Mouse (Mus musculus): Measurements from ENCODE around the gene Ptprq. TPM values are rescaled to one million over a fixed set of nuclear protein-coding genes. Genes with fewer than 3 reads are reported as not detected.

Ptprq gene
- polyA plus RNA-seq (2015; fragmentation: Nextera tagmentation; extraction: Ambion mirVana): 0.28 and 0.34 TPM in 2 replicates

DNA sequence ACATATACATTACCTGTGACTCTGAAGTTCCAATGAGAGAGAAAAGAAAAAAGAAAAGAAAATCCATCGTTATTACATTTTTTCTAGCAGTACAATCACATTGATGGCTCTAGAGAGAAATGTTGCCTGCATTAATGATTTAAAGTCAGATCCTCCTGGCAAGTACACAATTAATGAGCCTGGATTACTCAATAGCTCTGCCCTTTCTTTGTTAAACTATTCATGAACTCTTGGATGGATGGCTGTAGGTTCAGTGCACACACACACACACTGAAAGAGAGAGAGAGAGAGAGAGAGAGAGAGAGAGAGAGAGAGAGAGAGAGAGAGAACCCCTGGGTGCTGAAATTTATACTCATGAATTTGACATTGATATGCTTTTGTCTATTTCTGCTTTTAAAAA is at the start of gene Ptprq:
TSS of gene Ptprq (minus strand) at position 246 of the 400 bp plus-strand sequence.
- Histone ChIP-seq H3K4me1 (peaks cover 3% of the 10 kb centered on the region; the same call in 1 of the 2 replicates), H3K9ac (no peak within 1 kb of the TSS), H3K27ac (no peak within 1 kb of the TSS), H3K27me3 (no peaks in the 10 kb centered on the region), H3K4me2 (replicated peaks) (no peak within 1 kb of the TSS), H3K4me3 (no peak within 1 kb of the TSS), H3K9me3 (no peaks in the 10 kb centered on the region), H3K36me3 (no peaks in the 10 kb centered on the region)
- 64% methylated on average over 1 of the region's 1 CpGs for WGBS
- no peak for ATAC-seq (ENCODE audit: low FRiP score, low read depth)

DNA sequence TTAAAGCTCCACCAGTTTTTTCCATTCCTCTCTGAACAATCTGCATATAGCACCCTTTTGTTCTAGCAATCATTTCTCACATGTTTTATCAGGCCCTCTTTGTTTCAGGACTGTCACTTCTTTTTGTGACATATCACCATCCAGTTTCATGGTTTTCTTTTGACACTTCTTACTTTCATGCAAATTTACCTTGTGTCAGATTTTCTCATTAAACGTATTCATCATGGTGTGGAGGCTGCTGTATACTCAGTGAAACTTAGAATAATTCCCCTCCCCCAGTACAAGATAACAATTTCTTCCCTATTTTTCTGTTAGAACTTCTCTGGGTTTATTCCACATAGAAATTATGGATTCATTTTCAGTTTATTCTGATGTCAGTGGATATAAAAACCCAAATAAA is 39.8 kb upstream of the Ptprq start:
- H3K27ac ChIP-seq: no peak overlapping the region
- no peak for ATAC-seq (ENCODE audit: low FRiP score, low read depth)
- no peak overlapping the region for H3K4me3 ChIP-seq
- no peaks in the 10 kb centered on the region for H3K4me1 ChIP-seq
- no peaks in the 10 kb centered on the region for H3K27me3 ChIP-seq
- no peak overlapping the region for H3K4me2 ChIP-seq (replicated peaks)
- WGBS: 75% methylated on average over 1 of the region's 1 CpGs
- H3K9me3 ChIP-seq: no peaks in the 10 kb centered on the region
- no peaks in the 10 kb centered on the region for H3K36me3 ChIP-seq
- H3K9ac ChIP-seq: no peak overlapping the region

DNA sequence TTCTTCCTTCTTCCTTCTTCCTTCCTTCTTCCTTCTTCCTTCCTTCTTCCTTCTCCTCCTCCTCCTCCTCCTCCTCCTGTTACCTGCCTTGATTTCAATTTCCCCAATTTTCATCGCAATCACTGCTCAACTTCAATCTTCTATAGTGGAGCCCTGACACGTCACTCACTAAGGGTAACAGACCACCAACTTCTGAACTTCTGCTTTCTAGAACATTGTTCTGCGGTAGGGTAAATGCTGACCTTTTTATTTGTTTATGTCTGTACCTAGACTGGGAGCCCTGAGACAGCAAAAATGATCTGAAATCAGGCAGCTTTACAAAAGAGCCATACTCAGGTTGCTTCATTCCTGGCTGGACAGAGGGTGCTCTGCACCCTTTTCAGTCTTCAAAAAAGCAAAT is 33.6 kb upstream of the Ptprq start:
- 90% methylated on average over 3 of the region's 3 CpGs for WGBS
- no peaks in the 10 kb centered on the region for H3K9me3 ChIP-seq
- H3K4me1 ChIP-seq: peaks cover 13% of the 10 kb centered on the region
- no peak overlapping the region for H3K4me3 ChIP-seq
- no peak overlapping the region for H3K27ac ChIP-seq
- H3K27me3 ChIP-seq: no peaks in the 10 kb centered on the region
- H3K4me2 ChIP-seq (replicated peaks): no peak overlapping the region
- ATAC-seq (ENCODE audit: low FRiP score, low read depth): no peak
- no peaks in the 10 kb centered on the region for H3K36me3 ChIP-seq
- no peak overlapping the region for H3K9ac ChIP-seq

- WGBS: 24% methylated on average over 15 of the region's 15 CpGs
- Histone ChIP-seq H3K27me3 (no peaks in the 10 kb centered on the region), H3K4me3 (peak overlapping the region; percentile 20), H3K27ac (no peak overlapping the region), H3K9ac (no peak overlapping the region), H3K4me2 (replicated peaks) (peak overlapping the region; percentile 51), H3K4me1 (peaks cover 13% of the 10 kb centered on the region), H3K9me3 (no peaks in the 10 kb centered on the region), H3K36me3 (no peaks in the 10 kb centered on the region)
- peak; percentile 42; the same call in 1 of the 2 replicates for ATAC-seq (ENCODE audit: low FRiP score, low read depth)
Observed at GRCm38 (mm10) chr10:107752351-107753143, 32.7 kb upstream of the Ptprq start.

DNA sequence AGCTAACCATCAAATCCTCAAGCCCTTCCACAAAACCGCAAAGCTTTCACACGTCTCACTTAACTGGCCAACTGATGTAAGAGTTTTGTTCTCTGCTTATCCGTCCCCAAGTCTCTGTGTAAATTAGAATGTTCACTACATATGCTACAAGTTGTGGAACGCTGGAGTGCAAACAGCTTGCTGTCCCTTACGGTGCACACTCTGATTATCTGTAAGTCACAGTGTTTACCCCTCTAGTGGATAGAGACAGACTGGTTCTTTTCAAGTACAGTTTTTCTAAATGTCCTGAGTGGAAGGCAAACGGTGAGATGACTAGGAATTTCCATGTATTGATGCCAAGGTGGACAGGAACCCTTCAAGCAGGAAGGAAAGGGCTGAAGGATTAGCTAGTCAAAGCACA is 32.1 kb upstream of the Ptprq start:
- no peaks in the 10 kb centered on the region for H3K36me3 ChIP-seq
- H3K27ac ChIP-seq: no peak overlapping the region
- no peak overlapping the region for H3K9ac ChIP-seq
- ATAC-seq (ENCODE audit: low FRiP score, low read depth): peak; percentile 37; the same call in 1 of the 2 replicates
- H3K4me2 ChIP-seq (replicated peaks): peak overlapping the region; percentile 51
- no peaks in the 10 kb centered on the region for H3K9me3 ChIP-seq
- no peak overlapping the region for H3K4me3 ChIP-seq
- no peaks in the 10 kb centered on the region for H3K27me3 ChIP-seq
- WGBS: 29% methylated on average over 6 of the region's 6 CpGs
- H3K4me1 ChIP-seq: peaks cover 14% of the 10 kb centered on the region

DNA sequence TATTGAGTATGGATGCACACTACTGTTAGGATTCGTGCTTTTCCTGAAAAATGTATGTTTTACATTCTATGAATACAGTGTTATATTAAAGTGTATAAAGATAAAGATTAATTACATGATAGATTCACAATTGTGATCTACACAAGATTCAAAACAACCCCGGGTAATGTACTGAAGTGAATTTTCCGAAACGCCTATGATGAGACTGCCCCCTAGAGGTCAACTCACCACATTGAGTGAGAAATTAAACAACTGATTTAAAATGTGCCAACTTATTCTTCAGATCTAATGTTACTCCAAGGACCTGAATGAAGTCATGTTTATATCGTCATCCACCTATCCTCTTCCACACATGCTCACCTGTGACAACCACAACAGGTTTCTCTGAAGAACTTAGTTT is 27.7 kb upstream of the Ptprq start:
- Histone ChIP-seq H3K4me1 (peaks cover 11% of the 10 kb centered on the region), H3K4me2 (replicated peaks) (no peak overlapping the region), H3K36me3 (no peaks in the 10 kb centered on the region), H3K9me3 (no peaks in the 10 kb centered on the region), H3K27me3 (0 out of 2 replicates have a peak, but pooled peaks cover 3% of the 10 kb centered on the region), H3K27ac (no peak overlapping the region), H3K4me3 (no peak overlapping the region), H3K9ac (no peak overlapping the region)
- WGBS: 21% methylated on average over 5 of the region's 5 CpGs
- no peak for ATAC-seq (ENCODE audit: low FRiP score, low read depth)

DNA sequence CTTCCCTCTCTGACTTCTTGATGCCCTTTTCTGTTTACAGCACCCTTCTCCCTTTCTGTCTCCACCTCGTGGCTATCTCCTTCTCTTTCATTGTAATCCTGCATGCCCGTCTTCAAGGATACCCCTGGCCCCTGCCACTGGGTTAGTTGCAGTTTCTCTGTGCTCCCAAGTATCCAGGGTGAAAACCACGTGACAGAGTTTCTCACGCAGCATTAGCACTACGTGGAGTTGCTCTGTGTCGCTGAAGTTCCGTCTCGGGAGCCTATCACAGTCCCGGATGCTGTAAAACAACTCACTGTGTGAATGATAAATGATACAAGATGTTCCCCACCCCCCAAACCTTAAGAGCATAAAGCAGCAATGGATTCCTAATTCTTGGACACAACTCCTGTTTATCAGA is 26.9 kb upstream of the Ptprq start:
- no peak for ATAC-seq (ENCODE audit: low FRiP score, low read depth)
- Histone ChIP-seq H3K9ac (no peak overlapping the region; the same call in 1 of the 2 replicates), H3K9me3 (no peaks in the 10 kb centered on the region), H3K27me3 (0 out of 2 replicates have a peak, but pooled peaks cover 3% of the 10 kb centered on the region), H3K27ac (no peak overlapping the region), H3K4me2 (replicated peaks) (peak overlapping the region; percentile 23), H3K4me1 (peaks cover 3% of the 10 kb centered on the region; the same call in 1 of the 2 replicates), H3K4me3 (no peak overlapping the region), H3K36me3 (no peaks in the 10 kb centered on the region)
- 20% methylated on average over 9 of the region's 9 CpGs for WGBS

- 25% methylated on average over 5 of the region's 5 CpGs for WGBS
- ATAC-seq (ENCODE audit: low FRiP score, low read depth): peak; percentile 80
- Histone ChIP-seq H3K9ac (no peak overlapping the region), H3K4me2 (replicated peaks) (no peak overlapping the region), H3K36me3 (no peaks in the 10 kb centered on the region), H3K9me3 (no peaks in the 10 kb centered on the region), H3K27ac (no peak overlapping the region), H3K4me3 (no peak overlapping the region), H3K4me1 (peaks cover 9% of the 10 kb centered on the region; the same call in 1 of the 2 replicates), H3K27me3 (no peaks in the 10 kb centered on the region)
Observed at GRCm38 (mm10) chr10:107739815-107740214, 20.0 kb upstream of the Ptprq start.

DNA sequence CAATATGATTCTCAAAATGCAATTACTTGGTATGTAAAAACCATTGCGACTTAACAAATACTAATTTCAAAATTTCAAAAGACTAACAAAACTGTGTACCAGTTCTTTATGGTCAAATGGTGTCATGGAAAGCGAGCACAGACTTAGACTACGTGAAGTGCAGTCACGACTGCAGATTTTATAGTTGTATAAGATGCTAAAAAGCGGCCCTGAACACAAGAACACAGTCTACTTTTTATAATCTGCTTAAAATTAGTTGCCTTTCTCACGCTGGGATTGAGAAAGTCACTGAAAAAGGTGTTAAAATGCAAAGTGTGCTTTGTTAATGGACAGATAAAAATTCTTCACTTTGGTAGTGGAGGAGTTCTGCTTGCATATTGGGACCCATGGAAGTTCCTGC is 17.9 kb upstream of the Ptprq start:
- H3K9ac ChIP-seq: no peak overlapping the region
- no peaks in the 10 kb centered on the region for H3K9me3 ChIP-seq
- 68% methylated on average over 6 of the region's 6 CpGs for WGBS
- no peak overlapping the region for H3K4me2 ChIP-seq (replicated peaks)
- ATAC-seq (ENCODE audit: low FRiP score, low read depth): no peak
- H3K27me3 ChIP-seq: no peaks in the 10 kb centered on the region
- H3K36me3 ChIP-seq: no peaks in the 10 kb centered on the region
- H3K4me1 ChIP-seq: peaks cover 12% of the 10 kb centered on the region; the same call in 1 of the 2 replicates
- H3K4me3 ChIP-seq: no peak overlapping the region
- H3K27ac ChIP-seq: no peak overlapping the region

DNA sequence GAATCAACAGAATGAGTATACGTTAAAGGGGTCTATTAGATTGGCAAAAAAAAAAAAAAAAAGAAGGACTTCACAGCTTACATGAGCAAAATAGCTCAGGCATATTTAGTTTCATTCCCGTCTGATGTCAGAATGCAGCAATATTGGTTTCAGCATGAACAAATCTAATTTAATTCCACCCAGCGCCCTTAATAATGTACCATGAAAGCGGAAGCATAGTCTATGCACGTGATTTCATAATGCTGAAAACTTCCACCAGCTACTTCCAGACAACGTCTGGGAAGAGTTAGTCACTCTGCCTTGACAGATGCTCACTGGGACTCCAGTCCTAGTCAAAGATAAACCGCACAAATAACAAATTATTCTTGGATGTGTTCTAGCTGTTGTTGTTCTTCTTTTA is 15.6 kb upstream of the Ptprq start:
- Histone ChIP-seq H3K9ac (no peak overlapping the region), H3K27ac (no peak overlapping the region), H3K9me3 (no peaks in the 10 kb centered on the region), H3K4me2 (replicated peaks) (no peak overlapping the region), H3K4me1 (peaks cover 11% of the 10 kb centered on the region; the same call in 1 of the 2 replicates), H3K27me3 (no peaks in the 10 kb centered on the region), H3K4me3 (no peak overlapping the region), H3K36me3 (no peaks in the 10 kb centered on the region)
- ATAC-seq (ENCODE audit: low FRiP score, low read depth): no peak
- WGBS: 63% methylated on average over 7 of the region's 7 CpGs

GRCm38 (mm10) chr10:107734327-107734726 is 14.5 kb upstream of the Ptprq start:
- H3K4me1 ChIP-seq: 0 out of 2 replicates have a peak, but pooled peaks cover 3% of the 10 kb centered on the region
- no peaks in the 10 kb centered on the region for H3K27me3 ChIP-seq
- H3K4me3 ChIP-seq: no peak overlapping the region
- no peak overlapping the region for H3K27ac ChIP-seq
- no peaks in the 10 kb centered on the region for H3K9me3 ChIP-seq
- H3K4me2 ChIP-seq (replicated peaks): no peak overlapping the region
- ATAC-seq (ENCODE audit: low FRiP score, low read depth): no peak
- H3K36me3 ChIP-seq: no peaks in the 10 kb centered on the region
- no peak overlapping the region for H3K9ac ChIP-seq

DNA sequence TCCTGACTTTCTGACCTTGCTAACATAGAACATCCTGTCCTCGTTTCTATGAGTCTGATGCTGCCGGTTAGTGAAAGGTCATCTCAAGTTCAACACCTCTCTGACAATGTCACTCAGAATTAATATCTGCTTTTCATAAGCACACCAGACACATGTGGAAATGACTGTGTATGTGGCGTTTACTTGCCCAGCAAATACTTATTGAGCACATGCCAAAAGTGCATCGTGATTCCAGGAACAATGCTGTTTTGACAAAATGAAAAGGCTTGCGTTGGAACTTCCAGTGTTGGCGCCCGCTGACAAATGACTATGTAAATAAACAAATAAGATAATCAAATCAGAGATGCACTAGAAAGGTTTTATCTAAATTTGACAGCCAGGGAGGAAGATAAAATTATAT is 5.8 kb upstream of the Ptprq start:
- no peak for ATAC-seq (ENCODE audit: low FRiP score, low read depth)
- 64% methylated on average over 7 of the region's 7 CpGs for WGBS
- H3K36me3 ChIP-seq: no peaks in the 10 kb centered on the region
- H3K4me1 ChIP-seq: no peaks in the 10 kb centered on the region
- H3K27ac ChIP-seq: no peak overlapping the region
- H3K4me2 ChIP-seq (replicated peaks): no peak overlapping the region
- no peak overlapping the region for H3K9ac ChIP-seq
- no peaks in the 10 kb centered on the region for H3K27me3 ChIP-seq
- H3K4me3 ChIP-seq: no peak overlapping the region
- no peaks in the 10 kb centered on the region; the same call in 1 of the 2 replicates for H3K9me3 ChIP-seq

GRCm38 (mm10) chr10:107704443-107704842 is 15.4 kb downstream of the Ptprq start:
- 45% methylated on average over 3 of the region's 3 CpGs for WGBS
- no peak overlapping the region for H3K4me2 ChIP-seq (replicated peaks)
- no peaks in the 10 kb centered on the region for H3K36me3 ChIP-seq
- H3K4me1 ChIP-seq: no peaks in the 10 kb centered on the region
- no peak overlapping the region for H3K4me3 ChIP-seq
- ATAC-seq (ENCODE audit: low FRiP score, low read depth): no peak
- H3K9me3 ChIP-seq: no peaks in the 10 kb centered on the region
- no peaks in the 10 kb centered on the region for H3K27me3 ChIP-seq
- H3K27ac ChIP-seq: no peak overlapping the region
- H3K9ac ChIP-seq: no peak overlapping the region
